Comparison of ENCODE assay signal across 9 mouse cellular contexts in the genomic region with DNA sequence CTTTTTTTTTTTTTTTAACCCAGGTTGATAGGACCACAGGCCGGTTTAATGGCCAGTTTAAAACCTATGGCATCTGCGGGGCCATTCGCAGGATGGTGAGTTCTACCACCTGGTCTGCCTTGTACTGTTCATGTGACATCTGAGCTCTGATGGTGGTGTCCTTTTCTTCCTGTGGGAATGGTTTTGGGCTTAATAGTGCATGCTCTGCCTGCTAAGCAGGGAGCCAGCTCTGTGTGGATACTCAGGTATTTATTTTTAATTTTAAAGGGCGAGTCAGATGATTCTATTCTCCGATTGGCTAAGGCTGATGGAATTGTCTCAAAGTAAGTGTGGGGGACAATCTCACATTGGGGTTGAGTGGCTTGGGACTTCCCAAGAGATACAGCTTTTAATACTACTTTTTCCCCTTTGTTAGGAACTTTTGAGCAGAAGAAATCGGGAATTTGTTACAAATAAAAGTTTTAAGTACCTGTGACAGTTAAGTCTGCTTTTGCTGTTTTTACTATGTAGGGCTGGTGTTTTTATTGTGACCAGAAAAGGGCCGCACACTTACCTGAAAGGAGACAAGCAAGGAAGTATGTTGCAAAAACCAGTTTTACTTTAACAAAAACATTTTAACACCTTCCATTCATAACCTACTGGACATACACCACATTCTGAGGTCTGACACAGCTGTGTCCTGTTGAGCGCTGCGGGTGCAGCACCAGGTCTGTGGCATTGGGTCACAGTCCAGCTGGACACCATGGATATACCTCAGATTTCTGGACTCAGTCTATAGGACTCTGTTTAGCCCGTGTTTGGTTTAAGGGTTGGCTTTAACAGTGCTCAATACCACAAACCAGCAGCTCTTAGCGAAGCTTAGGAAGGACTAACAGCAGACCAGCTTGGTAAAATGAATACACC. TPM values are rescaled to one million over a fixed set of nuclear protein-coding genes. Genes with fewer than 3 reads are reported as not detected.
DNase-seq lines count a peak whose midpoint lies in the region; ATAC-seq lines count a peak whose summit lies in the region.
"Had no signal": no experiment of that assay in that cellular context is flagged by ENCODE, and none has a peak within 500 bp of the region (broad histone marks: within the 10 kb centered on the region; RNA-seq: fewer than 3 reads in every experiment).

No protein-coding gene starts in this region.

- H3K36me3 ChIP-seq in kidney, embryonic 16.5 days (ENCODE audit: insufficient read depth, low read length) = peaks cover 33% of the 10 kb centered on the region
- H3K36me3 ChIP-seq in embryonic facial prominence, embryonic 10.5 days (replicated peaks) = peaks cover 54% of the 10 kb centered on the region
- peaks cover 40% of the 10 kb centered on the region for H3K36me3 ChIP-seq in hindbrain, embryonic 15.5 days
- H3K36me3 ChIP-seq in midbrain, embryonic 15.5 days (replicated peaks) = peaks cover 31% of the 10 kb centered on the region

- no peak for ATAC-seq in kidney, embryonic 16.5 days (ENCODE audit: low FRiP score, low TSS enrichment)
- ATAC-seq in hindbrain, embryonic 15.5 days (ENCODE audit: low FRiP score, low read depth) = no peak
- no peak for ATAC-seq in midbrain, embryonic 15.5 days (replicated peaks)

- H3K4me3 ChIP-seq in kidney, embryonic 16.5 days (ENCODE audit: low read length) = peak overlapping the region; percentile 96
- H3K4me3 ChIP-seq in embryonic facial prominence, embryonic 10.5 days = peak overlapping the region; percentile 85
- peak overlapping the region; percentile 60 for H3K4me3 ChIP-seq in hindbrain, embryonic 15.5 days
- H3K4me3 ChIP-seq in midbrain, embryonic 15.5 days = peak overlapping the region; percentile 65

- H3K9me3 ChIP-seq in kidney, embryonic 16.5 days (ENCODE audit: low read length) = no peaks in the 10 kb centered on the region
- H3K9me3 ChIP-seq in embryonic facial prominence, embryonic 10.5 days = no peaks in the 10 kb centered on the region
- H3K9me3 ChIP-seq in hindbrain, embryonic 15.5 days = no peaks in the 10 kb centered on the region
- H3K9me3 ChIP-seq in midbrain, embryonic 15.5 days = no peaks in the 10 kb centered on the region

- peak overlapping the region; percentile 93 for H3K4me2 ChIP-seq in kidney, embryonic 16.5 days (replicated peaks; ENCODE audit: low read depth, low read length)
- peak overlapping the region; percentile 72 for H3K4me2 ChIP-seq in hindbrain, embryonic 15.5 days
- peak overlapping the region; percentile 89 for H3K4me2 ChIP-seq in midbrain, embryonic 15.5 days

- WGBS in kidney, embryonic 16.5 days = 51% methylated on average over 11 of the region's 11 CpGs
- WGBS in embryonic facial prominence, embryonic 10.5 days = 55% methylated on average over 11 of the region's 11 CpGs
- 59% methylated on average over 11 of the region's 11 CpGs for WGBS in hindbrain, embryonic 15.5 days
- WGBS in midbrain, embryonic 15.5 days = 54% methylated on average over 11 of the region's 11 CpGs

- H3K27me3 ChIP-seq in kidney, embryonic 16.5 days (ENCODE audit: insufficient read depth, low read length) = no peaks in the 10 kb centered on the region
- no peaks in the 10 kb centered on the region for H3K27me3 ChIP-seq in embryonic facial prominence, embryonic 10.5 days (replicated peaks; ENCODE audit: low read depth, poor library complexity, severe bottlenecking)
- H3K27me3 ChIP-seq in hindbrain, embryonic 15.5 days = no peaks in the 10 kb centered on the region
- H3K27me3 ChIP-seq in midbrain, embryonic 15.5 days (replicated peaks) = no peaks in the 10 kb centered on the region

- DNase-seq in kidney, adult 18-20 months = no peak
- DNase-seq in embryonic facial prominence, embryonic 10.5 days (ENCODE audit: low spot score) = no peak
- DNase-seq in gastrocnemius, adult 18-20 months (ENCODE audit: low spot score) = no peak
- no peak for DNase-seq in ovary, adult 18-20 months (ENCODE audit: low spot score)
- DNase-seq in right cerebral cortex, postnatal 14 days = no peak

- peaks cover 18% of the 10 kb centered on the region for H3K4me1 ChIP-seq in kidney, embryonic 16.5 days (ENCODE audit: insufficient read depth, low read length)
- peaks cover 25% of the 10 kb centered on the region for H3K4me1 ChIP-seq in embryonic facial prominence, embryonic 10.5 days
- H3K4me1 ChIP-seq in hindbrain, embryonic 15.5 days (replicated peaks) = peaks cover 23% of the 10 kb centered on the region
- peaks cover 20% of the 10 kb centered on the region for H3K4me1 ChIP-seq in midbrain, embryonic 15.5 days

- H3K27ac ChIP-seq in kidney, embryonic 16.5 days (ENCODE audit: low read length) = peak overlapping the region; percentile 91
- H3K27ac ChIP-seq in embryonic facial prominence, embryonic 10.5 days (replicated peaks) = peak overlapping the region; percentile 92
- H3K27ac ChIP-seq in hindbrain, embryonic 15.5 days (replicated peaks) = peak overlapping the region; percentile 90
- H3K27ac ChIP-seq in midbrain, embryonic 15.5 days = peak overlapping the region; percentile 95

- H3K9ac ChIP-seq in kidney, embryonic 16.5 days (replicated peaks; ENCODE audit: low read length) = peak overlapping the region; percentile 94
- H3K9ac ChIP-seq in hindbrain, embryonic 15.5 days = peak overlapping the region; percentile 68
- H3K9ac ChIP-seq in midbrain, embryonic 15.5 days = peak overlapping the region; percentile 67

RNA-seq across cellular contexts. Expression of a gene that starts 1.0 kb away (rescaled TPM):
- 435 and 485 TPM in 2 replicates for polyA plus RNA-seq in kidney, embryonic 16.5 days (2015; fragmentation: Nextera tagmentation; extraction: Ambion mirVana)
- 569 and 585 TPM in 2 replicates for polyA plus RNA-seq in embryonic facial prominence, embryonic 10.5 days (2016; fragmentation: Nextera tagmentation; extraction: Ambion mirVana)
- polyA plus RNA-seq in hindbrain, embryonic 15.5 days (2015; fragmentation: Nextera tagmentation; extraction: Ambion mirVana) = 337 and 391 TPM in 2 replicates
- polyA plus RNA-seq in midbrain, embryonic 15.5 days (2015; fragmentation: Nextera tagmentation; extraction: Ambion mirVana) = 284 and 315 TPM in 2 replicates
- 100 to 1,000 TPM; 355 to 460 TPM for total RNA-seq in gastrocnemius, adult 18-20 months (2021)

RNA-seq across cellular contexts. Expression of a gene that starts 15.1 kb away (rescaled TPM):
- polyA plus RNA-seq in kidney, embryonic 16.5 days (2015; fragmentation: Nextera tagmentation; extraction: Ambion mirVana) = 6.7 and 11.2 TPM in 2 replicates
- polyA plus RNA-seq in embryonic facial prominence, embryonic 10.5 days (2016; fragmentation: Nextera tagmentation; extraction: Ambion mirVana) = 12.7 and 13.2 TPM in 2 replicates
- 27.0 and 29.6 TPM in 2 replicates for polyA plus RNA-seq in hindbrain, embryonic 15.5 days (2015; fragmentation: Nextera tagmentation; extraction: Ambion mirVana)
- 31.3 and 32.0 TPM in 2 replicates for polyA plus RNA-seq in midbrain, embryonic 15.5 days (2015; fragmentation: Nextera tagmentation; extraction: Ambion mirVana)
- total RNA-seq in gastrocnemius, adult 18-20 months (2021) = 1 to 10 TPM; 8.2 to 9.1 TPM

RNA-seq across cellular contexts. Expression of a gene that starts 31.5 kb away (rescaled TPM):
- 1.5 and 1.6 TPM in 2 replicates for polyA plus RNA-seq in kidney, embryonic 16.5 days (2015; fragmentation: Nextera tagmentation; extraction: Ambion mirVana)
- polyA plus RNA-seq in embryonic facial prominence, embryonic 10.5 days (2016; fragmentation: Nextera tagmentation; extraction: Ambion mirVana) = 0.92 and 1.7 TPM in 2 replicates
- polyA plus RNA-seq in hindbrain, embryonic 15.5 days (2015; fragmentation: Nextera tagmentation; extraction: Ambion mirVana) = not detected in 2 replicates
- polyA plus RNA-seq in midbrain, embryonic 15.5 days (2015; fragmentation: Nextera tagmentation; extraction: Ambion mirVana) = not detected in 2 replicates
- total RNA-seq in gastrocnemius, adult 18-20 months (2021) = not detected
- total RNA-seq: hematopoietic stem cell, adult 5-6 weeks had no signal

RNA-seq across cellular contexts. Expression of a gene that starts 32.6 kb away (rescaled TPM):
- 53.1 and 57.4 TPM in 2 replicates for polyA plus RNA-seq in kidney, embryonic 16.5 days (2015; fragmentation: Nextera tagmentation; extraction: Ambion mirVana)
- 19.6 and 25.3 TPM in 2 replicates for polyA plus RNA-seq in embryonic facial prominence, embryonic 10.5 days (2016; fragmentation: Nextera tagmentation; extraction: Ambion mirVana)
- polyA plus RNA-seq in hindbrain, embryonic 15.5 days (2015; fragmentation: Nextera tagmentation; extraction: Ambion mirVana) = 2.5 and 3.5 TPM in 2 replicates
- polyA plus RNA-seq in midbrain, embryonic 15.5 days (2015; fragmentation: Nextera tagmentation; extraction: Ambion mirVana) = 1.6 and 1.7 TPM in 2 replicates
- 10 to 100 TPM in 1 of 2 experiments, 1 to 10 TPM in 1; 9.6 to 10.6 TPM for total RNA-seq in gastrocnemius, adult 18-20 months (2021)
